12 mouse cellular contexts compared by ENCODE assay signal in genomic region chr3:108380695-108381094, GRCm38 (mm10). TPM values are rescaled to one million over a fixed set of nuclear protein-coding genes. Genes with fewer than 3 reads are reported as not detected.
DNase-seq lines count a peak whose midpoint lies in the region; ATAC-seq and TF ChIP-seq lines count a peak whose summit lies in the region.
"Had no signal": no experiment of that assay in that cellular context is flagged by ENCODE, and none has a peak within 500 bp of the region (broad histone marks: within the 10 kb centered on the region; RNA-seq: fewer than 3 reads in every experiment).

No protein-coding gene starts in this region.

- no peak overlapping the region for H3K4me2 ChIP-seq in hindbrain, postnatal 0 days (ENCODE audit: low read depth, low read length)
- H3K4me2 ChIP-seq in hindbrain, embryonic 13.5 days: no peak overlapping the region
- H3K4me2 ChIP-seq: forebrain, embryonic 12.5 days had no signal

- TF ChIP-seq POLR2A in thymus, adult 2 months (IDR thresholded peaks at IDR 0.05; ENCODE audit: control insufficient read depth, extremely low read depth, insufficient read depth, low read length, poor library complexity): no peak
- no peak for TF ChIP-seq POLR2A in bone marrow macrophage, adult 2 months (IDR thresholded peaks at IDR 0.05; ENCODE audit: borderline replicate concordance, low read depth, low read length)
- no peak for TF ChIP-seq POLR2A in small intestine, adult 2 months (IDR thresholded peaks at IDR 0.05; ENCODE audit: low read depth, low read length)

- no peaks in the 10 kb centered on the region for H3K27me3 ChIP-seq in hindbrain, postnatal 0 days (ENCODE audit: insufficient read depth, low read length)
- H3K27me3 ChIP-seq in hindbrain, embryonic 13.5 days: no peaks in the 10 kb centered on the region
- H3K27me3 ChIP-seq in thymus, adult 2 months (ENCODE audit: control insufficient read depth, insufficient read depth, low read length): no peaks in the 10 kb centered on the region; the same call in 1 of the 2 replicates
- H3K27me3 ChIP-seq in small intestine, adult 2 months (ENCODE audit: control insufficient read depth, insufficient read depth, low read length): no peaks in the 10 kb centered on the region
- H3K27me3 ChIP-seq: forebrain, embryonic 12.5 days; Patski had no signal

- peak; percentile 24 for DNase-seq in hindbrain, postnatal 0 days (ENCODE audit: low spot score)
- peak; percentile 16 for DNase-seq in thymus, postnatal 0 days (ENCODE audit: low spot score)
- no peak for DNase-seq in thymus, adult 2 months
- DNase-seq in urinary bladder, postnatal 25 days (ENCODE audit: low spot score): no peak
- no peak for DNase-seq in gastrocnemius, postnatal 25 days

- TF ChIP-seq CTCF in hindbrain, postnatal 0 days (IDR thresholded peaks at IDR 0.05; ENCODE audit: low read depth): peak; percentile 60
- TF ChIP-seq CTCF in thymus, adult 2 months (IDR thresholded peaks at IDR 0.05; ENCODE audit: borderline replicate concordance, control insufficient read depth, extremely low read depth, insufficient read depth, low read length, poor library complexity): no peak; the same call in 1 of the 2 replicates
- TF ChIP-seq CTCF in bone marrow macrophage, adult 2 months (IDR thresholded peaks at IDR 0.05; ENCODE audit: low read depth, low read length): peak; percentile 45
- peak; percentile 45; the same call in 1 of the 2 replicates for TF ChIP-seq CTCF in small intestine, adult 2 months (IDR thresholded peaks at IDR 0.05; ENCODE audit: extremely low read depth, insufficient read length, insufficient replicate concordance, low read depth, low read length)

- no peaks in the 10 kb centered on the region for H3K9me3 ChIP-seq in hindbrain, postnatal 0 days (ENCODE audit: low read length)
- H3K9me3 ChIP-seq in hindbrain, embryonic 13.5 days: no peaks in the 10 kb centered on the region
- H3K9me3 ChIP-seq: forebrain, embryonic 12.5 days had no signal

- no peak overlapping the region for H3K27ac ChIP-seq in hindbrain, postnatal 0 days
- no peak overlapping the region for H3K27ac ChIP-seq in hindbrain, embryonic 13.5 days
- no peak overlapping the region for H3K27ac ChIP-seq in thymus, adult 2 months (ENCODE audit: control insufficient read depth, insufficient read depth, low read length)
- H3K27ac ChIP-seq in bone marrow macrophage, adult 2 months (ENCODE audit: insufficient read depth, low read depth, low read length): no peak overlapping the region
- no peak overlapping the region for H3K27ac ChIP-seq in small intestine, adult 2 months (ENCODE audit: insufficient read depth, low read depth, low read length)
- H3K27ac ChIP-seq: forebrain, embryonic 12.5 days had no signal

- no peak for ATAC-seq in hindbrain, postnatal 0 days
- no peak for ATAC-seq in hindbrain, embryonic 13.5 days (ENCODE audit: low FRiP score)
- ATAC-seq: Patski had no signal

- no peak overlapping the region for H3K4me3 ChIP-seq in hindbrain, postnatal 0 days (ENCODE audit: low read length)
- H3K4me3 ChIP-seq in hindbrain, embryonic 13.5 days: no peak overlapping the region
- H3K4me3 ChIP-seq in thymus, adult 2 months (ENCODE audit: control insufficient read depth, insufficient read depth, low read length): no peak overlapping the region
- H3K4me3 ChIP-seq in bone marrow macrophage, adult 2 months (ENCODE audit: insufficient read depth, low read length): no peak overlapping the region
- no peak overlapping the region for H3K4me3 ChIP-seq in small intestine, adult 2 months (ENCODE audit: low read depth, low read length)
- H3K4me3 ChIP-seq: forebrain, embryonic 12.5 days had no signal

- H3K4me1 ChIP-seq in hindbrain, postnatal 0 days (ENCODE audit: insufficient read depth, low read length): no peaks in the 10 kb centered on the region
- H3K4me1 ChIP-seq in hindbrain, embryonic 13.5 days (replicated peaks): peaks cover 26% of the 10 kb centered on the region
- H3K4me1 ChIP-seq in thymus, adult 2 months (replicated peaks; ENCODE audit: control insufficient read depth, insufficient read depth, low read length): peaks cover 13% of the 10 kb centered on the region
- peaks cover 22% of the 10 kb centered on the region for H3K4me1 ChIP-seq in bone marrow macrophage, adult 2 months (ENCODE audit: control insufficient read depth, insufficient read depth, low read length)
- peaks cover 12% of the 10 kb centered on the region for H3K4me1 ChIP-seq in small intestine, adult 2 months (ENCODE audit: control insufficient read depth, insufficient read depth, insufficient read length, low read length)

- no peak overlapping the region for H3K9ac ChIP-seq in hindbrain, postnatal 0 days (replicated peaks; ENCODE audit: low read length)
- H3K9ac ChIP-seq in hindbrain, embryonic 13.5 days: no peak overlapping the region
- H3K9ac ChIP-seq: forebrain, embryonic 12.5 days had no signal

- 79% methylated on average over 6 of the region's 6 CpGs for WGBS in hindbrain, postnatal 0 days
- WGBS in hindbrain, embryonic 13.5 days: 80% methylated on average over 6 of the region's 6 CpGs
- WGBS in thymus, adult 2 months: 91% methylated on average over 6 of the region's 6 CpGs
- 89% methylated on average over 6 of the region's 6 CpGs for WGBS in small intestine, adult 2 months

- no peaks in the 10 kb centered on the region for H3K36me3 ChIP-seq in hindbrain, postnatal 0 days (ENCODE audit: insufficient read depth, low read length)
- no peaks in the 10 kb centered on the region for H3K36me3 ChIP-seq in hindbrain, embryonic 13.5 days
- H3K36me3 ChIP-seq in thymus, adult 2 months (ENCODE audit: control insufficient read depth, insufficient read depth, low read length): no peaks in the 10 kb centered on the region
- H3K36me3 ChIP-seq in small intestine, adult 2 months (ENCODE audit: control insufficient read depth, insufficient read depth, low read length): no peaks in the 10 kb centered on the region

RNA-seq across cellular contexts. Expression of gene Psrc1, which starts 2.9 kb away (rescaled TPM):
- 11.0 and 15.0 TPM in 2 replicates for total RNA-seq in hindbrain, postnatal 0 days (2014; rRNA removed)
- polyA plus RNA-seq in hindbrain, postnatal 0 days (2015; fragmentation: Nextera tagmentation; extraction: Ambion mirVana): 8.4 and 11.0 TPM in 2 replicates
- 13.8 and 13.9 TPM in 2 replicates for polyA plus RNA-seq in hindbrain, embryonic 13.5 days (2015; fragmentation: Nextera tagmentation; extraction: Ambion mirVana)
- polyA plus RNA-seq in thymus, postnatal 0 days (2015; fragmentation: Nextera tagmentation; extraction: Ambion mirVana): 16.7 and 17.1 TPM in 2 replicates
- 27.9 and 29.9 TPM in 2 replicates for polyA plus RNA-seq in thymus, adult 2 months (2012; rRNA removed)
- 15.3 and 26.1 TPM in 2 replicates for polyA plus RNA-seq in bone marrow macrophage, adult 2 months (2012; ENCODE audit: insufficient read depth, insufficient read length, missing spikeins)
- polyA plus RNA-seq in small intestine, adult 2 months (2012; rRNA removed): 1.3 and 5.3 TPM in 2 replicates
- under 1 TPM in 1 of 2 experiments, not detected in 1; 0.32 TPM for total RNA-seq in gastrocnemius, postnatal 25 days (2021)

RNA-seq across cellular contexts. Expression of gene Mybphl, which starts 16.0 kb away (rescaled TPM):
- total RNA-seq in hindbrain, postnatal 0 days (2014; rRNA removed): 0.36 TPM in 1 of 2 replicates, not detected in the other
- polyA plus RNA-seq in hindbrain, postnatal 0 days (2015; fragmentation: Nextera tagmentation; extraction: Ambion mirVana): 0.11 and 0.19 TPM in 2 replicates
- 0.13 and 0.21 TPM in 2 replicates for polyA plus RNA-seq in hindbrain, embryonic 13.5 days (2015; fragmentation: Nextera tagmentation; extraction: Ambion mirVana)
- polyA plus RNA-seq in thymus, postnatal 0 days (2015; fragmentation: Nextera tagmentation; extraction: Ambion mirVana): 0.23 and 0.29 TPM in 2 replicates
- 8.3 and 16.6 TPM in 2 replicates for polyA plus RNA-seq in thymus, adult 2 months (2012; rRNA removed)
- polyA plus RNA-seq in bone marrow macrophage, adult 2 months (2012; ENCODE audit: insufficient read depth, insufficient read length, missing spikeins): not detected in 2 replicates
- not detected in 2 replicates for polyA plus RNA-seq in small intestine, adult 2 months (2012; rRNA removed)
- total RNA-seq in gastrocnemius, postnatal 25 days (2021): not detected
- total RNA-seq: gastrocnemius, postnatal 4 days; hematopoietic stem cell, adult 5-6 weeks had no signal
- polyA plus RNA-seq: Patski had no signal

RNA-seq across cellular contexts. Expression of gene Celsr2, which starts 34.7 kb away (rescaled TPM):
- total RNA-seq in hindbrain, postnatal 0 days (2014; rRNA removed): 94.8 and 95.3 TPM in 2 replicates
- 28.1 and 30.6 TPM in 2 replicates for polyA plus RNA-seq in hindbrain, postnatal 0 days (2015; fragmentation: Nextera tagmentation; extraction: Ambion mirVana)
- polyA plus RNA-seq in hindbrain, embryonic 13.5 days (2015; fragmentation: Nextera tagmentation; extraction: Ambion mirVana): 50.5 and 58.0 TPM in 2 replicates
- 2.2 and 3.4 TPM in 2 replicates for polyA plus RNA-seq in thymus, postnatal 0 days (2015; fragmentation: Nextera tagmentation; extraction: Ambion mirVana)
- 28.2 and 37.6 TPM in 2 replicates for polyA plus RNA-seq in thymus, adult 2 months (2012; rRNA removed)
- polyA plus RNA-seq in bone marrow macrophage, adult 2 months (2012; ENCODE audit: insufficient read depth, insufficient read length, missing spikeins): 1.3 and 1.7 TPM in 2 replicates
- 2.7 and 8.2 TPM in 2 replicates for polyA plus RNA-seq in small intestine, adult 2 months (2012; rRNA removed)
- 1 to 10 TPM; 4.8 to 5.9 TPM for total RNA-seq in gastrocnemius, postnatal 25 days (2021)

Comparison
In these comparisons a context has a peak if more than half of its experiments do, and no peak if none do; other contexts are left out.
1. DNase-seq: peak in hindbrain, postnatal 0 days (single experiment) and thymus, postnatal 0 days (single experiment); none in thymus, adult 2 months (single experiment), urinary bladder, postnatal 25 days (single experiment) and gastrocnemius, postnatal 25 days (single experiment).